Mouse (Mus musculus) lung, adult 2 months (tissue): ENCODE data around the gene Ide.

Experiments used
- CTCF ChIP-seq: fragments of 200-500 bp; IDR thresholded peaks from 2 replicates; pipeline ENCODE4 v1.5.1; 2011; ENCODE audit warnings: mild to moderate bottlenecking, low read length, control low read depth; ENCODE audit not compliant: insufficient read depth
- POLR2A ChIP-seq: fragments of 200-500 bp; IDR thresholded peaks from 2 replicates; pipeline ENCODE4 v1.6.1; 2011; ENCODE audit warnings: low read depth, mild to moderate bottlenecking, control low read depth, low read length, borderline replicate concordance; ENCODE audit errors: extremely low read depth

DNA sequence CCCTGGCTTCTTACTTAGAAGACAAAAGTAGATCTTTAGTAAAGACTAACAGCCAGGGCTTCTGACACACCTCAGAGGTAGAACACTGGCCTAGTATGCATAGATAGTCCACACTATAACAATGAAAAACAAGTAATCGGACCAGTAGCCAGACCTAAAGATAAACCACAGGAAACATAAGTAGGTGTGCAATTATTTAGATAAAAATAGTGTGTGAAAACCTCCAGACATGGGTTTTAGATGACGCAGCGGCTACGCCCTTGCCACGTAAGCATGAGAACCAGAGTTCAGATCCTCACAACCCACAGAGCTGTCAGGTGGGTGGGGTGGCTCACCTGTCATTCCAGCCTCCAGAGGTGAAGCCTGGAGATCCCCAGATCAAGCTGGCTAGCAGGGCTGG, 4.3 kb downstream of the Ide start:
- no peak for TF ChIP-seq CTCF
- no peak for TF ChIP-seq POLR2A
